Mouse (Mus musculus) cerebellum, adult 9-10 months (tissue): ENCODE data around the gene Trdmt1.
"Not testable (repeated sequence)": the region's sequence is repeated elsewhere in the genome, so short reads cannot be mapped to it uniquely, and the experiment has no call there.

Experiments
- DNase-seq: peaks from one replicate; pipeline ENCODE4 v3.0.0; 2022

Gene Trdmt1

GRCm38 (mm10) chr2:13544193-13544824 lies at the start of gene Trdmt1:
Gene Trdmt1, minus strand, starts transcription at chr2:13544668.
- peak; percentile 79 for DNase-seq

- no peak for DNase-seq
Measured at GRCm38 (mm10) chr2:13593328-13593727, 48.9 kb upstream of the Trdmt1 start.

GRCm38 (mm10) chr2:13583746-13584145 lies 39.3 kb upstream of the Trdmt1 start:
- DNase-seq = not testable (repeated sequence)

GRCm38 (mm10) chr2:13582184-13582583 lies 37.7 kb upstream of the Trdmt1 start:
- no peak for DNase-seq

GRCm38 (mm10) chr2:13579991-13580390 lies 35.5 kb upstream of the Trdmt1 start:
- DNase-seq = no peak

GRCm38 (mm10) chr2:13579315-13579714 lies 34.8 kb upstream of the Trdmt1 start:
- DNase-seq = no peak

GRCm38 (mm10) chr2:13578473-13579152 lies 34.1 kb upstream of the Trdmt1 start:
- DNase-seq = peak; percentile 58

- DNase-seq = no peak
Measured at GRCm38 (mm10) chr2:13577399-13577798, 32.9 kb upstream of the Trdmt1 start.

GRCm38 (mm10) chr2:13575926-13576325 lies 31.5 kb upstream of the Trdmt1 start:
- peak; percentile 7 for DNase-seq

- peak; percentile 36 for DNase-seq
Measured at GRCm38 (mm10) chr2:13575287-13575801, 30.9 kb upstream of the Trdmt1 start.

GRCm38 (mm10) chr2:13574801-13575150 lies 30.3 kb upstream of the Trdmt1 start:
- DNase-seq = no peak

- DNase-seq = peak; percentile 9
Measured at GRCm38 (mm10) chr2:13574066-13574800, 29.8 kb upstream of the Trdmt1 start.

- peak; percentile 15 for DNase-seq
Measured at GRCm38 (mm10) chr2:13573408-13574065, 29.1 kb upstream of the Trdmt1 start, which contains the start of gene Vim. Gene Vim, plus strand, starts transcription at chr2:13573927.

GRCm38 (mm10) chr2:13572647-13573407 lies 28.4 kb upstream of the Trdmt1 start:
- no peak for DNase-seq

GRCm38 (mm10) chr2:13572101-13572553 lies 27.7 kb upstream of the Trdmt1 start:
- DNase-seq = no peak

GRCm38 (mm10) chr2:13570122-13570521 lies 25.7 kb upstream of the Trdmt1 start:
- no peak for DNase-seq

- no peak for DNase-seq
Measured at GRCm38 (mm10) chr2:13560396-13560795, 15.9 kb upstream of the Trdmt1 start.

GRCm38 (mm10) chr2:13559729-13560128 lies 15.3 kb upstream of the Trdmt1 start:
- DNase-seq = no peak

GRCm38 (mm10) chr2:13559303-13559702 lies 14.8 kb upstream of the Trdmt1 start:
- no peak for DNase-seq

GRCm38 (mm10) chr2:13558607-13559262 lies 14.3 kb upstream of the Trdmt1 start:
- DNase-seq = no peak
